Mouse (Mus musculus): ENCODE data around the gene Gm21865.
"Not testable (repeated sequence)": the region's sequence is repeated elsewhere in the genome, so short reads cannot be mapped to it uniquely, and the experiment has no call there.

The Gm21865 gene

DNA sequence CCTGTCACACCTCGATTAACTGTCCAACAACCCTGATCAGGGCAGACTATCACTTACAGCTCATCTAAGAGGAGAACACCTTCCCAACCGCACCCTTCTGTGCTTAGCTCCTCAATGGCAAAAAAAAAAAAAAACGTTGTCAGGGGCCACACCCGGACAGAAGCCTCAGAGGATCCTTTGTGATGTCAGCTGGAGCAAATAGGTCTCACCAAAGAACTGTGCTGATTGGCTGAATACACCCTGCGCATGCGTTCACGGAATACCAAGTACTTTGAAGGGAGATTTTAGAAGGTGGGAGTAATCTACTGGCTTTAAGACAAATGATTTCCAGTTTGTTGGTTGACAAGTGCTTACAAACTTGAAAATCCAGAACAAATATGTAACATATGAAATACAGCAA, at the start of gene Gm21865:
Gene Gm21865 (minus strand): TSS at position 101 of the 400 bp plus-strand sequence.
- not testable (repeated sequence) for DNase-seq (ENCODE audit: extremely low read depth, insufficient read length, low spot score)

Measured in 3134 (cell line).